Mouse (Mus musculus): Measurements from ENCODE around the gene Rbl1.
"Not testable (repeated sequence)": the region's sequence is repeated elsewhere in the genome, so short reads cannot be mapped to it uniquely, and the experiment has no call there.

Rbl1 gene

GRCm38 (mm10) chr2:157172984-157173383 lies 31.4 kb downstream of the Rbl1 start:
- DNase-seq (ENCODE audit: inconsistent ontology term) = no peak

GRCm38 (mm10) chr2:157170626-157171025 lies 33.7 kb downstream of the Rbl1 start:
- no peak for DNase-seq (ENCODE audit: inconsistent ontology term)

- DNase-seq (ENCODE audit: inconsistent ontology term) = peak; percentile 43
These were observed 34.2 kb downstream of the Rbl1 start for GRCm38 (mm10) chr2:157170166-157170565.

GRCm38 (mm10) chr2:157166371-157167080 lies 37.8 kb downstream of the Rbl1 start:
- DNase-seq (ENCODE audit: inconsistent ontology term) = no peak

GRCm38 (mm10) chr2:157165312-157166224 lies 38.8 kb downstream of the Rbl1 start:
- DNase-seq (ENCODE audit: inconsistent ontology term) = not testable (repeated sequence)

- peak; percentile 9 for DNase-seq (ENCODE audit: inconsistent ontology term)
These were observed 40.2 kb downstream of the Rbl1 start for GRCm38 (mm10) chr2:157164101-157164500.

- DNase-seq (ENCODE audit: inconsistent ontology term) = no peak
These were observed 48.3 kb downstream of the Rbl1 start for GRCm38 (mm10) chr2:157156079-157156478.

GRCm38 (mm10) chr2:157153235-157153634 lies 51.1 kb downstream of the Rbl1 start:
- DNase-seq (ENCODE audit: inconsistent ontology term) = no peak

- no peak for DNase-seq (ENCODE audit: inconsistent ontology term)
These were observed 55.9 kb downstream of the Rbl1 start for GRCm38 (mm10) chr2:157148417-157148816.

- DNase-seq (ENCODE audit: inconsistent ontology term) = no peak
These were observed 56.8 kb downstream of the Rbl1 start for GRCm38 (mm10) chr2:157147397-157148020.

GRCm38 (mm10) chr2:157145173-157145572 lies 59.2 kb downstream of the Rbl1 start:
- DNase-seq (ENCODE audit: inconsistent ontology term) = no peak

GRCm38 (mm10) chr2:157144132-157144531 lies 60.2 kb downstream of the Rbl1 start:
- no peak for DNase-seq (ENCODE audit: inconsistent ontology term)

- no peak for DNase-seq (ENCODE audit: inconsistent ontology term)
These were observed 62.4 kb downstream of the Rbl1 start for GRCm38 (mm10) chr2:157141962-157142361.

GRCm38 (mm10) chr2:157139251-157139802 lies 65.0 kb downstream of the Rbl1 start:
- DNase-seq (ENCODE audit: inconsistent ontology term) = no peak

- no peak for DNase-seq (ENCODE audit: inconsistent ontology term)
These were observed 65.5 kb downstream of the Rbl1 start for GRCm38 (mm10) chr2:157138808-157139207.

- DNase-seq (ENCODE audit: inconsistent ontology term) = no peak
These were observed 66.2 kb downstream of the Rbl1 start for GRCm38 (mm10) chr2:157137959-157138731.

GRCm38 (mm10) chr2:157136646-157137045 lies 67.7 kb downstream of the Rbl1 start:
- DNase-seq (ENCODE audit: inconsistent ontology term) = peak; percentile 66

- DNase-seq (ENCODE audit: inconsistent ontology term) = peak; percentile 11
These were observed 68.2 kb downstream of the Rbl1 start for GRCm38 (mm10) chr2:157136176-157136575.

GRCm38 (mm10) chr2:157135529-157136120 lies 68.7 kb downstream of the Rbl1 start:
- DNase-seq (ENCODE audit: inconsistent ontology term) = no peak

- DNase-seq (ENCODE audit: inconsistent ontology term) = peak; percentile 96
These were observed 69.3 kb downstream of the Rbl1 start, which contains the start of gene Samhd1 for GRCm38 (mm10) chr2:157135014-157135413. Samhd1 (minus strand) TSS chr2:157135265.

GRCm38 (mm10) chr2:157134479-157134931 lies 69.8 kb downstream of the Rbl1 start:
- DNase-seq (ENCODE audit: inconsistent ontology term) = no peak

Data from Muller cell, postnatal 12 days (primary cell).